Mouse (Mus musculus): ENCODE results near the gene Dnajb14.
"Not testable (repeated sequence)": the region's sequence is repeated elsewhere in the genome, so short reads cannot be mapped to it uniquely, and the experiment has no call there.

Dnajb14 gene

DNA sequence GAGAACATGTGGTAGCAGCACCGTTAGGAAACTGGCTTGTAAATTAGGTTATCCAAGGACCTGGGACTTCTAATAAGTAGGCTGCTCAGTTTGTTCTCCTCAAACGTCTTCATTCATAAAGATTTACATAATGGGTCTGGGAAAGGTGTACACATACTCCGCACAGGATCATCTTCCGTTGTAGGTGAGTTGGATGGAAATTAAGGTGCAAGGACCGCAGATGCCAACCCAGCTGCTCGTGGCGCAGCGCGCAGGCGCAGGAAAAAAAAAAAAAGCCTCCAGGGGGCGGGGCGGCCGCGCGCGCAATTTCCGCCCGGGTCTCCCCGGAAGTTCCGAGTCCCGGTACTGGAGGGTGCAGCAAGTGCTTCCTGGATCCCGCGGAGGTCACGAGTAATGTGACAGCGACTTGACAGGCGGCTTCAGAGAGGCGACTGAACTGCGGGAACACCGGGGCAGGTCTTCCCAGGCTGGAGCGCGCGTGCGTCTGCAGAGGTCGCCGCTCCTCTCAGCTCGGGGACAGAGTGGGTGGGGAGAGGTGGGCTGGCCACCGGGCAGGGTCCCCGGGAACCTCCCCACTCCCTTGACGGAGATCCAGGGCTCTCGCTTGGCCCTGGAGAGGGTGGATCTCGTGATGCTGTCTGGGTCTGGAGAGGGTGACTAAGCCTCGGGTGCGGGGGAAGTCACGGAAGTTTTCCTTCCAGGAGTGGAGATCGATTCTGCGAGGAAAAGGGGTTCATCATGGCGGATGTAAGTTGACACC lies 50.9 kb downstream of the Dnajb14 start, which contains the start of gene Lamtor3:
Gene Lamtor3, plus strand, starts transcription at position 335 of the 760 bp plus-strand sequence.
- peak; percentile 85 for DNase-seq (ENCODE audit: low spot score)

DNA sequence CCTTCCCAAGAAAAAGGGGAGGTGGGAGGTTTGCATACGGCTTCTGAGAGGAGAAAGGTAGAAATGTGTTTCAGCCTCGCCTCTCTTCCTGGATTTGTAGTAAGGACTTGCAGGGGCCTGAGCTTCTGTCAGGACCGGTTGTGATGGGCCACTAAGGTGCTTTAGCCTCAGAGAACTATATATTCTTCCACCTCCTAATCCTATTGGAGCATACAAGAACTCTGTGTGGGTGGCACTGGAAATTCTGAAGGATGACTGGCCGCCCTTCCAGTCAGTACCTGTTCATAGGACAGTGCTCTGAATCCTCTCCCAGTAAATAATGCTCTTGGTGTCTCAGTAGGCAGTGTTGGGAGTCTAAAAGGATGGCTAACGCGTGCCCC lies 51.4 kb downstream of the Dnajb14 start:
- DNase-seq (ENCODE audit: low spot score), result no peak

GRCm38 (mm10) chr3:137919398-137919797 lies 51.9 kb downstream of the Dnajb14 start:
- no peak for DNase-seq (ENCODE audit: low spot score)

- no peak for DNase-seq (ENCODE audit: low spot score)
Measured at GRCm38 (mm10) chr3:137920594-137920993, 53.1 kb downstream of the Dnajb14 start.

DNA sequence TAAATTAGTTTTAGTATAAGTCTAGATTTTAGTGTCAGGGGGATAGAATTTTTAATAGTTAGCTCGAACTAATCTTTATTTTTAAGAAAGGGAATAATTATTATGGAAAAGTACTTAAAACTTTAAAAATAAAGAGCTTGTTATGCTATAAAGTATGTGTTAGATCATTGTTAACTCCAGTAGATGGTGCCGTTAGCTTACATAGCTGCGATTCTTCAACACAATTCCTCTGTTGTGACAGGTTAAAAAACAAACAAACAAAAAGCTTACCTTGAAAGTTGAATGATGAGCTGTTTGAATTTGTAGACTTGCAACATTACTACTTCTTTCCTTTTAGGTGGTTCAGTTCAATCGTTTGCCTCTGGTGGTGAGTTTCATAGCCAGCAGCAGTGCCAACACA lies 59.5 kb downstream of the Dnajb14 start:
- DNase-seq (ENCODE audit: low spot score), result no peak

DNA sequence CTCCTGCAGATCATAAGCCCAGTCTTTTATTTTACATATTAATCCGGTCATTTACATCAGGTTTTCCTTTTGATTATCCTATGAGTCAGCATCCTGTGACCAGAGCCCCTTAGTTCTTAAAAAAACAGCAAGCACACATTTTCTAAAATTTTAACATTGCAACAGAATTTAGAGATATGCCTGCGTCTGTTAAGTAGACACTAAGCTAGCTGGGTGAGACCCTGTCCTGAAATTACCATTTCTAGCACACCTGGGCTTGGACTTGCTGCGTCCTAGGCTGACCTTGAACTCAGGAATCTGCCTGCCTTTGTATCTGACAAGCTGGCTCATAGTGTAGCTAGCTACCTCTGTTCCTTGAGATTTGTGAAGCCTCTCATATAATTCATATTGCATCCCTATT lies 62.5 kb downstream of the Dnajb14 start:
- DNase-seq (ENCODE audit: low spot score), result no peak

GRCm38 (mm10) chr3:137932748-137933147 lies 65.3 kb downstream of the Dnajb14 start:
- DNase-seq (ENCODE audit: low spot score), result no peak

DNA sequence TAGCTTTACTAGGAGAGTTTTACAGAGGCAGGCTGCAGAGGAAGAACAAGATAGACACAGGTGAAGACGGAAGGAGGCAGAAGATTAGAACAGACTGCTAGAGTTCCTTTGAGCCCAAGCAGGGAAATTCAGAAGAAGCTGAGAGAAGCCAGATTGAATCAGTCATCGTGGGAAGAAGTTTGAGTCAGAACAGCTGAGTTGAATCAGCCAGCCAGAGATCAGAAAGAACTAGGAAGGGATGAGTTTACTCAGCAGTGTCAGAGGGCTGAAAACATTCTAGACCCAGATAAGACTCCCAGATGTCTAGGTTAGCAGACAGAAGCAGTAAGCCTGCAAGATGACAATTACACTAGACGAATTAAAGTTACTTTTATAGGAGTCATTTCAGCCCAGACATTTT lies 66.5 kb downstream of the Dnajb14 start:
- DNase-seq (ENCODE audit: low spot score), result no peak

DNA sequence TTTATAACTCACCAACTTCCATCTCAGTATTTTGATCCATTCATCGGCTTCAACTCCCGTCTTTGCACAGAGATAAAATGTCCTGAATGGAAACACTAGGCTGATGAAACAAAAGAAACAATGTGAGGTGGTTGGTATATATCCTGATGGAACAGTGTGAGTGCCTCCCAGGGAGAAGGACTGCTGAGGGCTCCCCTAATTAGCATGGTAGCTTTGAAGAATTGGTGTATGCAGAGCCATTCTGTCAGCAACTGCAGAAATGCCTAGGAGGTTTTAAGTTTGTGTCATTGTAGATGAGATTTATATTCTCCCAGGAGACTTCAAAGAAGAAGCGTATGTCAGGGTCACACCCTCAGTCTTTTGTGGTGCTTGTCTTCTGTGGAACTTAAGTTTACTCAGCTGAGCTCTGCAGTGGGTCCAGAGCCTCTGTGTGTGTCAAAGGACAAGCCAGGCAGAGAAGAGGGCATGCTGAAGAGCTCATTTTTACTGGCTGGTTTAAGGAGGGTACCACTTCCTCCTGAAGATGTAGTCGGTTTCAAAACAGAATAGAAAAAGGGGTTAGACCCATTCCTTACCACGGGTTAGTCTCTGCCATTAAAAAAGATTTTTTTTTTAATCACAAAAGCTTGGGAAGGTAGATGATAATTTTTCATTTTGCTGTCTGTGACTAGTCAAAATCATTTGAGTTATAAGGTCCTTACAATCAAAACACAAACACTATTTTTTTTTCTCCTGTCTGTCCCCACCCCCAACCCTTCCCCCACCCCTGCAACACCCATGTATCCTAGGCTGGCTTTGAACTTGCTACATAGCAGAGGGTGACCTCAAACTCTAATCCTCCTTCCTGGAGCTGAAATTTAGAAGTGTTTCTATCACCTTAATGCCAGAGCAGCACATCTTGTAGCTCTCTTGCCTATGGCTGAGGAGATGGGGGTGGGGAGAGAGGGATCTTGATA lies 68.4 kb downstream of the Dnajb14 start:
- DNase-seq (ENCODE audit: low spot score), result no peak

DNA sequence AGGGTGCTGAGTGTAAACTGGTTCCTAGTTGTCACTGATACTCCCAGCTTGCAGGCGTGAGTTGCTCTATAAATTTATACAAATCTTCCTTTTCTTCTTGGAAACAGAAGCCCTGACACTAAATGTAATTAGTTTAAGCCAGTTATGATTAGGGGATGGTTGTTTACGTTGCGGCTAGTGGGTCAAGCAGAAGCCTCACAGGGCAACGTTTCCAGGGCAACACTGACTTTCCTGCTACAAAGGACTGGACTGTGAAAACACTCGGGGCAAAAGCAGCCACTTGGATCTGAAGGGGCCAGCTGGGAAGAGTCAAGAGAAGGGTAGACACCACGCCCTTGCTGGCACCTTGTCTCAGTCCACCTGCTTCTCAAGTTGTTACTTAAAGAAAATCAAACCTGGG lies 69.1 kb downstream of the Dnajb14 start:
- DNase-seq (ENCODE audit: low spot score), result no peak

DNA sequence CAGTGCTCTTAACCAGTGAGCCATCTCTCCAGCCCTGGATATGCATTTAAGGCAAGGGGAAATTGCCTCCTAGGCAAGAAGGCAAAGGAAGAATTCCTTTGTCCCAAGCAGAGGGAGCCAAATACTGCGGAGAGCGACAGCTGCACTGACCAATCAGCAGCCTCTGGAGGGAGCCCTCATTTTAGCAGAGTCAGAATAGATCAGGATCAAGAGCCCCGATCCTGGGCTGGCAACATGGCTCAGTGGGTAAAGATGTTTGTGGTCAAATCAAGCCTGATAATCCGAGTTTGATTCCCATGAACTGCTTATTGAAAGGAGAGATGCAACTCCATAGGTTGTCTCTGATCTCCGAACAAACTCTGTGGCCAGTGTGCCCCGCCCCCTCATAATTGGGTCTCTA lies 71.1 kb downstream of the Dnajb14 start:
- DNase-seq (ENCODE audit: low spot score), result peak; percentile 63

GRCm38 (mm10) chr3:137940757-137941156 lies 73.3 kb downstream of the Dnajb14 start:
- peak; percentile 55 for DNase-seq (ENCODE audit: low spot score)

GRCm38 (mm10) chr3:137941555-137941954 lies 74.1 kb downstream of the Dnajb14 start:
- no peak for DNase-seq (ENCODE audit: low spot score)

DNA sequence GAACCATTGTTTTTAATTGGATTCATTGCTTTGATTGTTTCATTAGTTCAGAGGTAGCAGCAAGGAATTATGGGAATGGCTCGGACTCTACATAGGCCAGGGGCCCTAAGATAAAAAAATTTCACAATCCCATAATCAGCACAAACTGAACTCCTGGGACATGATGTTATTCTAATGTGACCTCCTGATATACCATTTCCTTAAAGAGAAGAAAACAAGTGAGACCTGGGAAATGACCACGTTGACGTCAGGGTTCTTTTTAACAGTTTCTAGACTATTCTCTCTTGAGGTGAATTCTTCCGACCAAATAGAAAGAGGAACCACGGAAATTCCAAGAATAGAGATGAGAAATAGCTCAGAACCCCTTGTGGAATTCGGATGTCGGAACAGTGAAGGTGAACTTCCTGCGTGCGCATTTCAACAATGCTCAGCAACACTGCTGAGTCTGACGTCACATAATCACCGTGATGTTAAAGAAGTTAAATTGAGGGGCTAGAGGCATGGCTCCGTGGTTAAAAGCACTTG lies 74.7 kb downstream of the Dnajb14 start:
- DNase-seq (ENCODE audit: low spot score), result no peak

DNA sequence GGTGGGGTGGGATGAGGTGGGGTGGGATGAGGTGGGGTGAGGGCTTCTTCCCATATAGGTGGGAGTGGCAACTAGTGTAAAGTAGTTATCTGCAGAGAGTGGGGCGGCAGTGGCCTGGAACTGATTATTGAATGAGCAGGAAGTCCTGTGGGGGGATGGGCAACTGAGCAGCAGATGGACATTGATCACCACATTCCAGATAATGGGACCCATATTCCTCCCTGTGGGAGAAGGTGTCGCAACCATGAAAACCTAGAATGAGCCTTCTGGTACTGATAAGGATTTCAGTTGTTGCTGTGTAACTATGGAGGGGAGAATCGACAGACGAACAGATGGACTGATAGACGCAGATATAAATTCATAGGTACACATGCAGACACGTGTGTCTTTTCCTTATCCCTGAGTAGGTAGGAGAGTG lies 76.3 kb downstream of the Dnajb14 start:
- DNase-seq (ENCODE audit: low spot score), result no peak

GRCm38 (mm10) chr3:137946827-137947226 lies 79.4 kb downstream of the Dnajb14 start:
- no peak for DNase-seq (ENCODE audit: low spot score)

DNA sequence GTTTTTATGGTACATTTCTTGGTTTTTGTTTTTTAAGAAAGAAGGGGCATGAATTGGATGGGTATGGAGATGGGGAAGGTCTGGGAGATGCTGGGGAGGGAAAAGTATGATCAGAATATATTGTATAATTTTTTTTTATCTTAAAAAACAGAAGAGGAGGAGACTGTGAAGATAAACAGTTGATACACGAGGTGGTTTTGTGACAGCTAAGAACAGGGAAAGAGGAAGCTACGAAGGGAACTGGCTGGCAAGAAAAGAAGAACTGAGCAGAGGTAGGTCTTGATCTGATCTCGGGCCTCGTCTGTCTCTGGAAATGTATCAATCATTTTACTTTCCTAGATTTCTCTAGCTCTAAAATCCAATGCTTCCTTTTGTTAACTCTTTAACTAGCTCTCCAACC lies 80.0 kb downstream of the Dnajb14 start:
- DNase-seq (ENCODE audit: low spot score), result no peak

DNA sequence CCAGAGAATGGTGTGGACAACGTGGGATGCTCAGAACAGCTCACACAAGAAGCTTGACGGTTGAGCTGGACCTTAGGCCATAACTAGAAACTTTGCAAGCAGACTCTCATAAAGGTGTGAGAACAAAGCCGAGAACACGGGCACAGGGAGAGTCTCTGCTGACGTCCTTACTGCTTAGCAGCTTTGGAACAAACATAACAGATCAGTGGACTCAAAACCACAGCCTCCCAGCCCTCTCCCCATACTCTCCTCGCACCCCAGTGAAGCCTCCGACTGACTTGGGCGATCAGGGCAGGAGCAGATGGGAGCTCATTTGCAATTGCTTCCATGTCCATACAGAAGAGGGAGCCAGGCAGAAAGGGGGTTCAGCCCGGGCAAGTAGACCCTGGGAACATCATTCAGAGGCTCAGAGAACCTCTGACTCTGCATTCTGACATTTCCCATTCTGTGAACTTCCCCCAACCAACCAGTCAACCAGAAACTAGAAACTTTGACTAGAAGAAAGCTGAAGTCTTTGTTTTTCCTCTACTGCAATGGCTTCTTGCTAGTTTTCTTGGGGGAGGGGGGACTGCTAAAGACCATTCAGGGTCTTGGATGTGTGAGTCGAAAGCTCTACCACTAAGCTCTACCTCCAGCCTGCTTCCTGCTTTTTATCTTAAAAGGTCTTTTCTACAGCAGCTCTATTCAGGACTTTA lies 82.9 kb downstream of the Dnajb14 start:
- no peak for DNase-seq (ENCODE audit: low spot score)

- DNase-seq (ENCODE audit: low spot score), result not testable (repeated sequence)
Measured at GRCm38 (mm10) chr3:137951302-137951701, 83.8 kb downstream of the Dnajb14 start.

DNA sequence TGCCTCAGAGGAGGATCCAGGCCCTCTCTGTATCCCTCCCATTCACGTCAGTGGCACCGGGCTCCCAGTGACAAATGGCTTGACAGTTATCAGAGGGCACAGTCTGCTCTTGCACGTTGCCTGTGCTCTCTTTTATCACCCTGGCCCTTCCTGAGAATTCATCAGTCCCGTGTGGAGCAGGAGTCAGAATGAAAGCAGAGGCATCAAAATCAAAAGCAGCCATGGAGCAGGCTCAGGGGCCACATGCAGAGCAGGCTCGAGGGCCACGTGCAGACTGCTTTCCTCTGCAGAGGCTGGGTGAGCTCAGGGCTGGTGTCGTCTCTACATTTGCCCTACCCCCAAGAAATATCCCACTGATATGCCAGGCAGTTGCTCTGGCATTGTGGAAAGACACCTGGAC lies 84.3 kb downstream of the Dnajb14 start:
- no peak for DNase-seq (ENCODE audit: low spot score)

GRCm38 (mm10) chr3:137952225-137952913 lies 84.9 kb downstream of the Dnajb14 start:
- peak; percentile 69 for DNase-seq (ENCODE audit: low spot score)

All from urinary bladder, postnatal 14 days (tissue).